Mouse (Mus musculus) small intestine, adult 2 months (tissue): ENCODE data around the gene Srcin1.

Experiments
- CTCF ChIP-seq: fragments of 200-500 bp; IDR thresholded peaks from 2 replicates; pipeline ENCODE4 v1.5.1; 2012; ENCODE audit warnings: low read depth, mild to moderate bottlenecking, control low read depth, inconsistent platforms, low read length, moderate library complexity, mixed read lengths; ENCODE audit not compliant: insufficient replicate concordance, insufficient read length; ENCODE audit errors: extremely low read depth
- POLR2A ChIP-seq: fragments of 200-500 bp; IDR thresholded peaks from 2 replicates; pipeline ENCODE4 v1.6.1; 2012; ENCODE audit warnings: low read depth, mild to moderate bottlenecking, control low read depth, inconsistent platforms, low read length, moderate library complexity

GRCm38 (mm10) chr11:97618368-97618767 is 42.4 kb upstream of the Srcin1 start:
- no peak for TF ChIP-seq POLR2A
- no peak for TF ChIP-seq CTCF
